Mouse (Mus musculus): ENCODE results near the gene Ftsj1. TPM values are rescaled to one million over a fixed set of nuclear protein-coding genes. Genes with fewer than 3 reads are reported as not detected.

Gene Ftsj1
- polyA plus RNA-seq, 2 experiments: 40.3 to 44.7 TPM

GRCm38 (mm10) chrX:8264222-8264621, 12.0 kb upstream of the Ftsj1 start:
- no peaks in the 10 kb centered on the region for H3K36me3 ChIP-seq (ENCODE audit: control insufficient read depth, insufficient read depth, low read length)
- H3K4me2 ChIP-seq (replicated peaks; ENCODE audit: low read depth, low read length, severe bottlenecking): no peak overlapping the region

DNA sequence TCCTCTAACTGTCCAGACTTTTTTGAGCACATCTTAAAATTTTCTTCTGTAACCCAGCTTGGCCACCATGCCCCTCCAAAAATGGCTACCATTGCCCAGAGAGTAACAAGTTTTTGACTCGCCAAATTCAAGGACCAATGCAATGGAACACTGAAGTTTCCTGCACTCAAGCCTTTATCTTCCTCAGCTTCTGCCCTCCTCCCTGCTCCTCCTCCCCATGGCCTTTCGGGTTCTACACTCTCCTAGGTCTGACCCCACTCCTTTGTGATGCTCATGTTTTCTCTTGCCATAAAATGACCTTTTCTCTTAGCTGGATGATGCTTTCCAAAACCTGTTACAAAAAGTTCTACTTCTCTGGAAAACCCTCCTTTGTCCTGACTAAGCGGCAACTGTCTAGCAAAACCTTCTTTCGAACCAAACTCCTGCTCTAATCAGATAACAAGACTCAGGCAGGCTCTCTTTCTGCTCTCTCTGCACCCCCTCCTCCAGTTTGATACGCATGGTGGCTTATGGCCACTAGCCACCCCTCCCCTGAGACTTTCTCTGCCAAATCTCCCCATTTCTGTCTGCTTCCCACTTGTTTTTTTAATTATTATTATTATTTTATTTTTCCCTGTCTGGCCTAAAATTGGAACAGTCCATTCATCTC, 11.1 kb upstream of the Ftsj1 start:
- DNase-seq (ENCODE audit: low spot score) (no peak), ATAC-seq (ENCODE audit: low FRiP score, low read depth) (no peak)
- no peak overlapping the region for H3K4me3 ChIP-seq (replicated peaks; ENCODE audit: low read length)
- H3K9me3 ChIP-seq (ENCODE audit: control insufficient read depth, low read length): no peaks in the 10 kb centered on the region
- no peak overlapping the region for H3K4me2 ChIP-seq (replicated peaks; ENCODE audit: low read depth, low read length, severe bottlenecking)
- H3K4me1 ChIP-seq (ENCODE audit: control insufficient read depth, insufficient read depth, low read length): no peaks in the 10 kb centered on the region
- no peak for TF ChIP-seq POLR2A (IDR thresholded peaks at IDR 0.05; ENCODE audit: borderline replicate concordance, extremely low read depth, insufficient read depth, insufficient read length)
- WGBS: 69% methylated on average over 5 of the region's 5 CpGs
- H3K36me3 ChIP-seq (ENCODE audit: control insufficient read depth, insufficient read depth, low read length): no peaks in the 10 kb centered on the region
- H3K9ac ChIP-seq (ENCODE audit: low read depth, low read length, severe bottlenecking): no peak overlapping the region
- H3K27me3 ChIP-seq (ENCODE audit: control insufficient read depth, insufficient read depth, low read length): no peaks in the 10 kb centered on the region
- H3K27ac ChIP-seq (replicated peaks; ENCODE audit: low read depth, low read length): no peak overlapping the region

More at GRCm38 (mm10) chrX:8264222-8264621, 12.0 kb upstream of the Ftsj1 start:
- no peaks in the 10 kb centered on the region for H3K4me1 ChIP-seq (ENCODE audit: control insufficient read depth, insufficient read depth, low read length)
- H3K4me3 ChIP-seq (replicated peaks; ENCODE audit: low read length): no peak overlapping the region
- no peak overlapping the region for H3K9ac ChIP-seq (ENCODE audit: low read depth, low read length, severe bottlenecking)
- ATAC-seq (ENCODE audit: low FRiP score, low read depth) (no peak), DNase-seq (ENCODE audit: low spot score) (no peak)
- H3K9me3 ChIP-seq (ENCODE audit: control insufficient read depth, low read length): no peaks in the 10 kb centered on the region
- WGBS: 77% methylated on average over 3 of the region's 3 CpGs
- no peak for TF ChIP-seq POLR2A (IDR thresholded peaks at IDR 0.05; ENCODE audit: borderline replicate concordance, extremely low read depth, insufficient read depth, insufficient read length)
- H3K27me3 ChIP-seq (ENCODE audit: control insufficient read depth, insufficient read depth, low read length): no peaks in the 10 kb centered on the region
- no peak overlapping the region for H3K27ac ChIP-seq (replicated peaks; ENCODE audit: low read depth, low read length)

GRCm38 (mm10) chrX:8259478-8259877, 7.3 kb upstream of the Ftsj1 start:
- WGBS: 71% methylated on average over 12 of the region's 12 CpGs
- ATAC-seq (ENCODE audit: low FRiP score, low read depth): no peak
- H3K4me2 ChIP-seq (replicated peaks; ENCODE audit: low read depth, low read length, severe bottlenecking): no peak overlapping the region
- H3K36me3 ChIP-seq (ENCODE audit: control insufficient read depth, insufficient read depth, low read length): no peaks in the 10 kb centered on the region
- H3K4me3 ChIP-seq (replicated peaks; ENCODE audit: low read length): no peak overlapping the region
- no peaks in the 10 kb centered on the region for H3K4me1 ChIP-seq (ENCODE audit: control insufficient read depth, insufficient read depth, low read length)
- no peak for DNase-seq (ENCODE audit: low spot score)
- TF ChIP-seq POLR2A (IDR thresholded peaks at IDR 0.05; ENCODE audit: borderline replicate concordance, extremely low read depth, insufficient read depth, insufficient read length): no peak
- H3K9ac ChIP-seq (ENCODE audit: low read depth, low read length, severe bottlenecking): no peak overlapping the region
- H3K27ac ChIP-seq (replicated peaks; ENCODE audit: low read depth, low read length): no peak overlapping the region
- H3K9me3 ChIP-seq (ENCODE audit: control insufficient read depth, low read length): no peaks in the 10 kb centered on the region
- H3K27me3 ChIP-seq (ENCODE audit: control insufficient read depth, insufficient read depth, low read length): no peaks in the 10 kb centered on the region

GRCm38 (mm10) chrX:8255807-8256206, 3.6 kb upstream of the Ftsj1 start:
- H3K4me3 ChIP-seq (replicated peaks; ENCODE audit: low read length): no peak overlapping the region
- H3K27ac ChIP-seq (replicated peaks; ENCODE audit: low read depth, low read length): no peak overlapping the region
- no peak for TF ChIP-seq POLR2A (IDR thresholded peaks at IDR 0.05; ENCODE audit: borderline replicate concordance, extremely low read depth, insufficient read depth, insufficient read length)
- H3K36me3 ChIP-seq (ENCODE audit: control insufficient read depth, insufficient read depth, low read length): no peaks in the 10 kb centered on the region
- H3K4me1 ChIP-seq (ENCODE audit: control insufficient read depth, insufficient read depth, low read length): no peaks in the 10 kb centered on the region
- 47% methylated on average over 3 of the region's 6 CpGs for WGBS
- H3K27me3 ChIP-seq (ENCODE audit: control insufficient read depth, insufficient read depth, low read length): no peaks in the 10 kb centered on the region
- no peak overlapping the region for H3K4me2 ChIP-seq (replicated peaks; ENCODE audit: low read depth, low read length, severe bottlenecking)
- ATAC-seq (ENCODE audit: low FRiP score, low read depth) (no peak), DNase-seq (ENCODE audit: low spot score) (no peak)
- H3K9ac ChIP-seq (ENCODE audit: low read depth, low read length, severe bottlenecking): no peak overlapping the region
- H3K9me3 ChIP-seq (ENCODE audit: control insufficient read depth, low read length): no peaks in the 10 kb centered on the region

- Histone ChIP-seq H3K4me1 (ENCODE audit: control insufficient read depth, insufficient read depth, low read length) (no peaks in the 10 kb centered on the region), H3K36me3 (ENCODE audit: control insufficient read depth, insufficient read depth, low read length) (no peaks in the 10 kb centered on the region), H3K27me3 (ENCODE audit: control insufficient read depth, insufficient read depth, low read length) (no peaks in the 10 kb centered on the region), H3K27ac (replicated peaks; ENCODE audit: low read depth, low read length) (no peak overlapping the region), H3K9me3 (ENCODE audit: control insufficient read depth, low read length) (no peaks in the 10 kb centered on the region), H3K9ac (ENCODE audit: low read depth, low read length, severe bottlenecking) (no peak overlapping the region), H3K4me3 (replicated peaks; ENCODE audit: low read length) (no peak overlapping the region), H3K4me2 (replicated peaks; ENCODE audit: low read depth, low read length, severe bottlenecking) (no peak overlapping the region)
- ATAC-seq (ENCODE audit: low FRiP score, low read depth) (no peak), DNase-seq (ENCODE audit: low spot score) (no peak)
- no peak for TF ChIP-seq POLR2A (IDR thresholded peaks at IDR 0.05; ENCODE audit: borderline replicate concordance, extremely low read depth, insufficient read depth, insufficient read length)
- 91% methylated on average over 2 of the region's 2 CpGs for whole genome bisulfite sequencing
Measured at GRCm38 (mm10) chrX:8253711-8254110, 1.5 kb upstream of the Ftsj1 start.

All from limb, embryonic 14.5 days (tissue).